Mouse (Mus musculus) midbrain, embryonic 12.5 days (tissue): ENCODE data around the gene Fbxl19. TPM values are rescaled to one million over a fixed set of nuclear protein-coding genes. Genes with fewer than 3 reads are reported as not detected.

Experiments used
- ATAC-seq: fragments of 200-750 bp; cut with Nextera tagmentation; 2 replicates; pipeline ENCODE4 v1.8.0; 2017; ENCODE audit warnings: low read depth, moderate TSS enrichment, moderate library complexity; ENCODE audit not compliant: low FRiP score
- H3K27ac ChIP-seq: fragments of 300-500 bp; sonication (generic); replicated peaks from 2 replicates; pipeline ENCODE4 v1.5.1; 2016; ENCODE audit warnings: mild to moderate bottlenecking
- H3K27me3 ChIP-seq: fragments of 300-500 bp; sonication (generic); 2 replicates; pipeline ENCODE4 v1.6.1; 2016; ENCODE audit warnings: mild to moderate bottlenecking
- H3K36me3 ChIP-seq: fragments of 300-500 bp; sonication (generic); 2 replicates; pipeline ENCODE4 v1.6.1; 2016
- H3K4me1 ChIP-seq: fragments of 300-500 bp; sonication (generic); 2 replicates; pipeline ENCODE4 v1.6.1; 2016
- H3K4me2 ChIP-seq: fragments of 300-500 bp; sonication (generic); replicated peaks from 2 replicates; pipeline ENCODE4 v1.6.1; 2016; ENCODE audit warnings: mild to moderate bottlenecking, moderate library complexity
- H3K4me3 ChIP-seq: fragments of 300-500 bp; sonication (generic); 2 replicates; pipeline ENCODE4 v1.5.1; 2016; ENCODE audit warnings: mild to moderate bottlenecking
- H3K9ac ChIP-seq: fragments of 300-500 bp; sonication (generic); replicated peaks from 2 replicates; pipeline ENCODE4 v1.6.1; 2016; ENCODE audit warnings: mild to moderate bottlenecking, moderate library complexity
- H3K9me3 ChIP-seq: fragments of 300-500 bp; sonication (generic); 2 replicates; pipeline ENCODE4 v1.6.1; 2016; ENCODE audit warnings: mild to moderate bottlenecking
- WGBS: fragments of 180-500 bp; shearing (Covaris S2); methylation state at CpG from one replicate; pipeline ENCODE4 v1.1.7; 2016; 5-methylcytosine and 5-hydroxymethylcytosine counted together
- polyA plus RNA-seq: library from polyadenylated mRNA; unstranded; fragments of >200 nt; fragmentation: Nextera tagmentation; extraction: Ambion mirVana; gene quantifications from 2 replicates; pipeline ENCODE4 v1.2.1, GENCODE M21; 2016

Gene Fbxl19
- polyA plus RNA-seq = 10.7 and 11.1 TPM in 2 replicates

DNA sequence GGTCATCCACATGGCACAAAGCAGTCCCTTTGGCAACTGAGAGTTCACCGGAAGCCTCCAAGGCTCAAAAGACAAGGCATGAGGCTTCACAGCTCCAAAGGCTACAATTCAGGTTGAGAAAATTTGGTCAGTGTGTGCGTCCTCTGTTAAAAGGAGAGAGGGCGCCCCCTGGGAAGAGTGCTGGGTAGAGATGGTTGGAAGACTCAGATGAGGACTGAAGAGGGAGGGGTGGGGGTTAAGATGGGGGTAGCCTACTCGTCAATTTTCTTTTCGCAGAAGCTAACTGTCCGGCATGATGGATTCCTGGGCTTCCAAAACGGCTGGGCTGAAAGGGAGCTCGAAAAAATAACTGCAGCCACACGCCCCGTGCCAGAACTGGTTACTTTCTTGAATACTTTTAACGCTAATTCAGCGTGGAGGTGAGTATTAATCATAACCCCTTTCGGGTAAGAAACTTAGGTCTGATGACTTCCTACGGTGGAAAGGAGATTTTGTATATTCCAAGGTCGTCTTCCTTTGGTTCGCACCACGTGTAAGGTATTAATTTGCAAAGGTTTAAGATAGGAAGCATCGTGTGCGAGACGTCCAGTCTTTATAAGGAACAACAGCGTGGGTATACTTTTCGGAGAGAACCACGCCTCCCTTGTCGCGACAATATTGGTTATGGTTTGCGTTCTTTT lies at the start of gene Fbxl19:
Gene Fbxl19 (plus strand): TSS at position 178 of the 680 bp plus-strand sequence.
- H3K4me3 ChIP-seq = peak within 1 kb of the TSS; percentile 93
- H3K9me3 ChIP-seq = no peaks in the 10 kb centered on the region
- H3K27me3 ChIP-seq = no peaks in the 10 kb centered on the region
- peak within 1 kb of the TSS; percentile 92 for H3K27ac ChIP-seq
- peak within 1 kb of the TSS; percentile 85 for H3K4me2 ChIP-seq
- 1% methylated on average over 26 of the region's 26 CpGs for WGBS
- peaks cover 17% of the 10 kb centered on the region for H3K36me3 ChIP-seq
- H3K9ac ChIP-seq = peak within 1 kb of the TSS; percentile 97
- peaks cover 21% of the 10 kb centered on the region for H3K4me1 ChIP-seq
- no peak; the same call in 1 of the 2 replicates for ATAC-seq

DNA sequence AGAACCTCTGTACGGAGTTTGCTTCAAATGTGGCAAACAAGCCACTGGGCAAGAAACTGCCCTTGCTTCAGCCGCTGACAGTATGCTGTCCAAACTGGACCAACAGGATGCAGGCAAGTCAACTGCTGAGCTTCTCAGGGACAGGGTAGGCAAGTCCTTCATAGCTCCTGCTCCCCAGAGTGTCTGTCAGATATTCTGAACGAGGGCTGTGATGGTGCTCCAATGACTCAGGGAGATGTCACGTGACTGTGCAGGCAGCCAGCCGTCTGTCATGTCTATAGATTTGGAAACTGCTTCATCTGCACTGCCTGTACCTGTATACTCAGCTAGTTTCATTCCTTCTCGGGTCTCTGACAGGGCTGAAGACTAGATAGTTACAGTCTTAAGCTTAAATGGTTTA lies 45.4 kb upstream of the Fbxl19 start:
- WGBS = 83% methylated on average over 6 of the region's 6 CpGs
- H3K27ac ChIP-seq = no peak overlapping the region
- H3K4me1 ChIP-seq = no peaks in the 10 kb centered on the region
- ATAC-seq = no peak
- H3K4me2 ChIP-seq = no peak overlapping the region
- no peaks in the 10 kb centered on the region for H3K9me3 ChIP-seq
- H3K36me3 ChIP-seq = peaks cover 34% of the 10 kb centered on the region
- H3K27me3 ChIP-seq = no peaks in the 10 kb centered on the region
- no peak overlapping the region for H3K9ac ChIP-seq
- no peak overlapping the region for H3K4me3 ChIP-seq

DNA sequence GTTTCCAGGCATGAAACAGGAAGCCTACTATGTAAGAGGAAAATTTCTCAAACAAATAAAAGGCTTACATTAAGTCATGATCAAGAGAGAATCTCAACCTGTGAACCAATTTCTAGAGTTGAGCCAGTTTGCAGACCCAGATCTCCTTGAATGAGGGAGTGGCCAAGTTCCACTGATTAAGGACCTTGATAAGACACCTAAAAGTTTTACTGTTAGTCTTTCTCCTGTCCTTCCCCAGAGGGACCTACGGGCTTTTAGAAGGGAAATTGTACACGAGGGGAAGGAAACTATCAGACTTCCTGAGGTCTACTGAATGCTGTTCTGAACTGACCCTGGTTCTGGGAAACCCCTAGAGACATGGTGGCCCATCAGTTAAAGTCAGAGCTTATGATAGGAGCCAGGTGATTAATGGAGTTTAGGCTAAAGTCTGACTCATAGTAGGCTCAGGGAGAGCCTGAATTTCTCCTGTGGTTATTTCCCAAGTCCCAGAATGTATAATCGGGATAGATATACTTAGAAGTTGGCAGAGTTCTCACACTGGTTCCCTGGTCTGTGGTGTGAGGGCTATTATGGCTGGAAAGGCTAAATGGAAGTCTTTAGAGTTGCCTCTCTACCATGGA lies 43.5 kb upstream of the Fbxl19 start:
- Histone ChIP-seq H3K4me1 (peaks cover 3% of the 10 kb centered on the region; the same call in 1 of the 2 replicates), H3K27ac (no peak overlapping the region), H3K4me3 (no peak overlapping the region), H3K9ac (no peak overlapping the region), H3K27me3 (no peaks in the 10 kb centered on the region), H3K36me3 (peaks cover 43% of the 10 kb centered on the region), H3K9me3 (no peaks in the 10 kb centered on the region), H3K4me2 (no peak overlapping the region)
- WGBS = 89% methylated on average over 3 of the region's 3 CpGs
- no peak for ATAC-seq

DNA sequence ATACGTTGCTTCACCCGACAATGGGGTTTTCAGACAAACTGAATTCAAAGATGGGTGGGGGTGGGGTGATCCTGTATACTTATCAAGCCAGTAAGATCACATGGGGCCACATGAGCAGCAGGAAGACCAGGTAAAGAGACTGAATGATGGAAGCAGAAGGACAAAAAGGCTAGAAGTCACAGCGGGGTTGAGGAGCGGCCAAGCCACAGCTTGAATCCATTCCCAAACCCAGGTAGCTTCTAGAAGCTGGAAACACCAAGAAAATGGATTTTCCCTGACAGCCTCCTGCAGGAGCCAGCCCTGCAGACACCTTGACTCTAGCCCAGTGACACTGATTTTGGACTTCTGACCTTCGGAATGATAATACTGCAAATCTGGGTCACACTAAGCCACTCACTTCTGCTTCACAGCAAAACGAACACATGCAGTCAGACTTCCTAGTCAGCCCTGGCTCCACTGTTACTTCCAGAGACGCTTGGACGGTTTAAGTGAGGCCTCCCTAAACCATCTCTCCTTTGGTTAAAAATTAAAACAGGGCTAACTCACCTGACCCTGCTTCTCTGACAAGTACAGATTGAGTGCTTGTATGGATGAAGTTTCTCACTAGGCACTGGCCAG lies 40.7 kb upstream of the Fbxl19 start:
- peaks cover 50% of the 10 kb centered on the region for H3K36me3 ChIP-seq
- H3K9ac ChIP-seq = no peak overlapping the region
- H3K27me3 ChIP-seq = no peaks in the 10 kb centered on the region
- H3K4me2 ChIP-seq = no peak overlapping the region
- no peaks in the 10 kb centered on the region for H3K9me3 ChIP-seq
- H3K27ac ChIP-seq = no peak overlapping the region
- H3K4me1 ChIP-seq = peaks cover 16% of the 10 kb centered on the region
- no peak for ATAC-seq
- 93% methylated on average over 8 of the region's 8 CpGs for WGBS
- H3K4me3 ChIP-seq = no peak overlapping the region

DNA sequence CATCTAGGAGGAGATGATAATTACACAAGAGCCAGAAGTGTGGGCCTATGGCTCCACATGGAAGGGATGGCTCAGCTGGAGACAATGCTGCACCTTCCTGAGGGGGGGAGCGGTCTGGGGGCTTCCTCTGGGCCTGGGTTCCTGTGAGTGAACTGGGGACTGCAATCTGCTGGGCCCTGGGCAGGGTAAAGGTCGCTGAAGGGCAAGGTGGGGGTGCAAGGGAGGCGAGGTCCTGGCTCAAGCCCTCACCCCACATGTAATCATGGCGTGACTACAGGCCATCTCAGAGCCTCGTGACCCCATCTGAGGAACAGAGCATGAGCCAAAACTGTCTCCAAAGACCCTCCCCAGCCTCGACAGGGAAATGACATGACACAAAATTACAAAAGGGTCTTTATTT lies 39.7 kb upstream of the Fbxl19 start:
- 81% methylated on average over 6 of the region's 6 CpGs for WGBS
- no peak for ATAC-seq
- Histone ChIP-seq H3K4me3 (no peak overlapping the region), H3K9ac (no peak overlapping the region), H3K27ac (no peak overlapping the region), H3K27me3 (no peaks in the 10 kb centered on the region), H3K36me3 (peaks cover 46% of the 10 kb centered on the region), H3K4me2 (no peak overlapping the region), H3K9me3 (no peaks in the 10 kb centered on the region), H3K4me1 (peaks cover 23% of the 10 kb centered on the region)

DNA sequence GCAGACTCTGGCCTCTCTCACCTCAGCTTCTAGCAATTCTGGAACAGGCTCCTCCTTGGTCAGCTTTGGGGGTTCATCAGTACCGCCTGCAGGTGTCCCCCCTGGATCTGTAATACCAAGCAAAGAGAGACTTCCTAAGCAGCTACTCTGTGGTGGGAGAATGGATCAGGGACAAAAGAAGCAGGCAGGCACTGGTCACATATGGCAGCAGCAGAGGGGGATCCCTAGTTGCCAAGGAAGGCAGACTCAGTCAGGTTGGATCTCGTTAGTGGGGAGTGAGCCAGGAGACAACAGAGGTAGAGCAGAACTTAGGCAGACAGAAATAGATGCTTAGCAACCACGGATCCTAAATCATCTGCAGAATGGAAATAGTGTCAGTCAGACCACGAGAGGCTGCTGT lies 38.6 kb upstream of the Fbxl19 start:
- H3K36me3 ChIP-seq = peaks cover 38% of the 10 kb centered on the region
- no peak overlapping the region for H3K27ac ChIP-seq
- no peak for ATAC-seq
- 86% methylated on average over 4 of the region's 4 CpGs for WGBS
- H3K4me2 ChIP-seq = no peak overlapping the region
- H3K4me3 ChIP-seq = no peak overlapping the region
- H3K9ac ChIP-seq = 0 out of 2 replicates have a peak overlapping the region, but pooled peaks have one; percentile 17
- H3K4me1 ChIP-seq = peaks cover 23% of the 10 kb centered on the region
- H3K9me3 ChIP-seq = no peaks in the 10 kb centered on the region
- H3K27me3 ChIP-seq = no peaks in the 10 kb centered on the region

DNA sequence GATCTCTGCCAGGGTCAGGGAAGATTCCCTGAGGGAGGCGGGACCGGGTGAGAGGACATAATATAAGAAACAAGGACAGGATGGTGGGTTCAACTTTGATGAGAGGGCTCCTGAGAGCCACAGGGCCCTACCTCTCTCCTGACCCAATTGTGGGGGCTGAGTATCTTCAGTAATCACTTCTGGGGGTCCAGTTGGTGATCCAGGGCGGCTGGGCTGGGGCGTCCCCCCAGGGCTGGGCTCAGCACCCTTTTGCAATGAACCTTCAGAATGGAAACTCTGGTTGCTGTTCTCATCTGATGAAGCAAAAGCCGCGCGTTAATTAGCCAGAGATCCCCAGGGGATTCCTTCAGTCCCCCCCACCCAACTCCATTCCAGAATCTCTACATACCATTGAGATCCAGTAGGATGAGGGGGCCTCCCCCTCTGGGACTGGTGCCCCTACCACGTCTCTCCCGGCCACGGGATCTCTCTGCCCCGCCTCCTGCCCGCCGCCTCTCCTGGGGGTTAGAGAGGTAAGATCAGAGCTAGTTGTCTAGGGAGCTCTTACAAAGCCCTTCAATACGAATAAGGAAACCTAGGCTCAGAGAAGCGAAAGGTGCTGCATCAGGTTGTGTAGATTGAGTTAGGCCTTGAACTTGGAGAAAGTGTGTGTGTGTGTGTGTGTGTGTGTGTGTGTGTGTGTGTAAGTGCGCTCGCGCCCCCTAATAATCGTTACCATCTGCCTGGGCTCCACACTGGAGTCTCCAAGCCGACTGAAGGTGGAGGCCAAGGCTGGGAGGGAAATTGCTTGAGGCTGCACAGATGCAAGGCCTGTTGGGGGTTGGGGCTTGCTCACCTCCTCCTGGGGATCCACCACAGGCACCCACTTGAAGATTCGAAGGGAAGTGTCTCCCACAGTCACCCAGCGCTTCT lies 37.0 kb upstream of the Fbxl19 start:
- H3K4me3 ChIP-seq = peak overlapping the region; percentile 73
- H3K27ac ChIP-seq = peak overlapping the region; percentile 97
- peak overlapping the region; percentile 84 for H3K9ac ChIP-seq
- ATAC-seq = no peak; the same call in 1 of the 2 replicates
- no peaks in the 10 kb centered on the region for H3K9me3 ChIP-seq
- no peaks in the 10 kb centered on the region for H3K27me3 ChIP-seq
- H3K4me1 ChIP-seq = peaks cover 26% of the 10 kb centered on the region
- H3K4me2 ChIP-seq = peak overlapping the region; percentile 64
- peaks cover 38% of the 10 kb centered on the region for H3K36me3 ChIP-seq
- WGBS = 24% methylated on average over 22 of the region's 22 CpGs

DNA sequence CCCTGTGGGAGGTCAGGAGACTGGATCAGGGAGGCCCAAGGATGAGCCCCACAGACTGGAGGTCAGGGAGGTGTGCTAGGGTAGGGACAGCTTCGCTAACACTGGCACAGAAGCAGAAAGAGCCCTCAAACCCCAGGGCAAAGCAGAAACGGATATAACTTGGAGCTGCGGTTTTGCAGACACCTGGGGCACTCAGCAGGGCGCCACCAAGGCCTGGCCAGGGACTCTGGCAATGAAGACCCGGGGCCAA lies 36.5 kb upstream of the Fbxl19 start:
- H3K9ac ChIP-seq = peak overlapping the region; percentile 84
- ATAC-seq = no peak
- H3K9me3 ChIP-seq = no peaks in the 10 kb centered on the region
- H3K4me3 ChIP-seq = peak overlapping the region; percentile 73
- no peaks in the 10 kb centered on the region for H3K27me3 ChIP-seq
- peaks cover 33% of the 10 kb centered on the region for H3K36me3 ChIP-seq
- peaks cover 32% of the 10 kb centered on the region for H3K4me1 ChIP-seq
- peak overlapping the region; percentile 64 for H3K4me2 ChIP-seq
- 0% methylated on average over 5 of the region's 5 CpGs for WGBS
- H3K27ac ChIP-seq = peak overlapping the region; percentile 97

DNA sequence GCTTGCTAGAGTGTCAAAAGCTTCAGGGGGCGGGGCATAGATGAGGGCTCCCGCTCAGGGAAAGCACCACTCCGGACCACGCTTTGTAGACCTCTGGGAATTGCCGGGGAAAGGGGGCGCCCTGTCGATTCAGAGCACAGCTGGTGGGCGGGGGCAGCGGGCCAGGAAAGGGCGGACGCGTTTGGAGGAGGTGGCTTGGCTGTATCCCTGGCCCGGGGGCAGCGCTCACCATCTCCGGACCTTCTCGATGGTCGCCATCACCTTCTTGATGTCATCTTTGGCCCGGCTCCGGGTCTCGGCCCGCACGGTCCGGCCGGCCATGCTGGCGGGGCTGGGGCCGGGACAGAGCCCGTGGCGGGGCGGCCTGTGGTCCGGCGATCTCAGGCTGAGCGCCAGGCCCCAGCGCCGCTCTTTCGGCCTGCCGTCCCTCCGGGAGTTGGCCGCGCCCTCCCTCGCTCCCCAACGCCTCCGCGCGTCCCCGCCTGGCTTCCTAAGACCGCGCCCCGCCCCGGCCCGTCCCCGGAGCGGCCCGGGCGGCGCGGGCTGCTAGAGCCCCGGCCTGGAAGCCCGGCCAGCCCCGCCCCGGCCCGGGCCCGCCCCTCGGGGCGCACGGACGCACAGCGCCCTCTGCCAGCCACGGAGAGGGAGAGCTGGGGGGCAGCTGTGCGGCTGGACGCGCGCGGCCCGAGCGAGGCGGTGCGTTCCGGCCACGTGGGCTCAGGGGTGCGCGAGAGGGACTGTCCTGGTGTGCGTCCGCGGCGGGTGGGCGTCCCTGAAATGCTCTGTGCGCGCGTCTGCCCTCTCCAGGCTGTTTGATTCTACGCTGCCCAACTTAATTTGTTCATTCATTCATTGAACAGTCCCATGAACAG lies 35.9 kb upstream of the Fbxl19 start, which contains the start of gene Bcl7c:
Gene Bcl7c (minus strand): TSS at position 727 of the 872 bp plus-strand sequence.
- Histone ChIP-seq H3K36me3 (peaks cover 28% of the 10 kb centered on the region), H3K4me1 (peaks cover 32% of the 10 kb centered on the region), H3K27ac (peak within 1 kb of the TSS; percentile 97), H3K27me3 (no peaks in the 10 kb centered on the region), H3K4me3 (peak within 1 kb of the TSS; percentile 73), H3K4me2 (peak within 1 kb of the TSS; percentile 64), H3K9ac (peak within 1 kb of the TSS; percentile 84), H3K9me3 (no peaks in the 10 kb centered on the region)
- WGBS = under 1% methylated on average over 89 of the region's 90 CpGs
- peak; percentile 86 for ATAC-seq

DNA sequence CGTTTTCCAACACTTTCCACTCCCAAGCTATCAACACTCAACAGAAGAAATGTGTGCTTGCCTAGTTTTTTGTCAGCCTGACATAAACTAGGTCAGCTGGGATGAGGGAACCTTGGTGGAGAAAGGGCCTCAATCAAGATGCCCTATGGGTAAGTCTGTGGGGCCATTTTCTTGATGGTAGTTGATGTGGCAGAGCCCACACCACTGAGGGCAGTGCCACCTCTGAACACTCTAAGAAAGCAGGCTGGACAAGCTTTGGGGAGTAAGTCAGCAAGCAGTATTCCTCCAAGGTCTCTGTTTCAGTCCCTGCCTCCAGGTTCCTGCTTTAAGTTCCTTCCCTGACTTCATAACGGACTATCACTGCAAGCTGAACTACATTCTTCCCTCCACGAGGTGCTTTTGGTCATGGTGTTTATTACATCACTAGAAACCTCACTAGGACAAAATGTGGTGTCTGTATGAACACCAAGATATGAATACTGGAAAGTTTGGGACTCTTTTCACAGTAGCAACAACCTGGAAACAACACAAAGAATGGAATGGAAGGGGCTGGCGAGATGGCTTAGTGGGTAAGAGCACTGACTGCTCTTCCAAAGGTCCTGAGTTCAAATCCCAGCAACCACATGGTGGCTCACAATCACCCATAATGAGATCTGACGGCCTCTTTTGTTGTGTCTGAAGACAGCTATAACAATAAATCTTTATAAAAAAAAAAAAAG lies 34.9 kb upstream of the Fbxl19 start:
- peak overlapping the region; percentile 97 for H3K27ac ChIP-seq
- peak overlapping the region; percentile 84 for H3K9ac ChIP-seq
- H3K4me2 ChIP-seq = peak overlapping the region; percentile 64

More for the DNA sequence above, 34.9 kb upstream of the Fbxl19 start:
- WGBS = 81% methylated on average over 5 of the region's 5 CpGs
- Histone ChIP-seq H3K27me3 (no peaks in the 10 kb centered on the region), H3K36me3 (peaks cover 18% of the 10 kb centered on the region), H3K4me3 (peak overlapping the region; percentile 73), H3K4me1 (peaks cover 32% of the 10 kb centered on the region), H3K9me3 (no peaks in the 10 kb centered on the region)
- no peak for ATAC-seq
